Mouse (Mus musculus): Measurements from ENCODE around the gene Arpp21. TPM values are rescaled to one million over a fixed set of nuclear protein-coding genes. Genes with fewer than 3 reads are reported as not detected.

Arpp21 gene
- polyA plus RNA-seq, 1 experiment from 2014 or later = 32.7 TPM

DNA sequence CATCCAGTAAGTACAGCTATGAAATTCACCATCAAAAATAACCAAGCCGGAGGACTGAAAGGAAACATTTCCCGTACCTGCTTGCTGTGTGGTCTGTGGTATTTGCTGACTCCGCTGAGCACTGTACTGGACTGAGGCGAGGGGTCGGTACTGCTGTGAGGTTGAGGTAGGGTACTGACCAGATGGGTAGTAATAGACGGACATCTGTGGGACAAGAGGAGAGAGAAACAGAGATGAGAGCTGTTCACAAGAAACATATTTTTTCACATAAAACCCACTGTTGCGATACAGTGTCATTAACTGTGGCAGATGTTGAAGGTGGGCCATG lies 116.7 kb downstream of the Arpp21 start:
- H3K4me3 ChIP-seq (ENCODE audit: low read depth, low read length) = peak overlapping the region; percentile 30; the same call in 1 of the 2 replicates
- H3K4me2 ChIP-seq (ENCODE audit: low read depth, low read length) = peak overlapping the region; percentile 74
- ATAC-seq (ENCODE audit: low read depth) (0 out of 2 replicates have a peak, but pooled peaks have one; percentile 34), DNase-seq (ENCODE audit: low spot score) (no peak)
- H3K27me3 ChIP-seq (replicated peaks; ENCODE audit: control insufficient read depth, insufficient read depth, low read length) = no peaks in the 10 kb centered on the region
- no peaks in the 10 kb centered on the region for H3K36me3 ChIP-seq (ENCODE audit: control insufficient read depth, insufficient read depth, low read length)
- peaks cover 7% of the 10 kb centered on the region for H3K4me1 ChIP-seq (ENCODE audit: control insufficient read depth, insufficient read depth, low read length)
- H3K27ac ChIP-seq (replicated peaks; ENCODE audit: low read depth, low read length) = no peak overlapping the region
- 0 out of 2 replicates have a peak overlapping the region, but pooled peaks have one; percentile 9 for H3K9ac ChIP-seq (ENCODE audit: low read depth, low read length)
- no peaks in the 10 kb centered on the region for H3K9me3 ChIP-seq (ENCODE audit: control insufficient read depth, low read length)
- 21% methylated on average over 7 of the region's 7 CpGs for WGBS

DNA sequence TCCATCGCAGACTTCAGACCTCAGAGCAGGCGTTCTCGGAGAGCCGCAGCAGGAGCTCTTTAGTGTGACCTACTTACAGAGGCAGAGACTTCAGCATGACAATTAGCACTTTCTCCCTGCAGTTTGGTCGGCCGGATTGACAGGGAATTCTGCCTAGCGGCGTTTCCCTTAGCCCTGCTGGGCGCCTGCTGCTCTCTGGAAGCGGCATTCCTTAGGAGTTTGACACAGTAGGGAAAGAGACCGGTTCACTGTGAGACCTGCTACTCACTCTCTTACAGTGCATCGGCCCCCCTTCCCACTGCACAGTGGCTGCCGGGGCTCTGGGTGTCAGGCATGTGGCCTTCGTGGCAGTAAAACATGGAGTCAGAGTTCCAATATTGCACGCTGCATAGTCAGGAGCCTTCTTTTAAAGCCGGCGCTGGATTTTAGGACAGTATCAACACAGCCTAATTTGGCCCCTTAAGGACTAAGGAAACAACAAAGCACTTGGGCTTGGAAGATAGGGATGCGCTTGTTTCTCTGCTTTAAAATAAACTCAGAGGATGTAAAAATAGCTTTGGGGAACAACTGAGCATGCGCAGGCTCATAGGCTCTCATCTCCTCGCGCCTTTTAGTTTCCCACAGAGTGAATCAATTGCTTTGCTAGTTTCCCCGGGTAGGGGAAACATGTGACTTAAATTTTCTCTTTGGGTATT lies 117.2 kb downstream of the Arpp21 start:
- Histone ChIP-seq H3K4me1 (ENCODE audit: control insufficient read depth, insufficient read depth, low read length) (peaks cover 7% of the 10 kb centered on the region), H3K9ac (ENCODE audit: low read depth, low read length) (peak overlapping the region; percentile 52), H3K4me2 (ENCODE audit: low read depth, low read length) (peak overlapping the region; percentile 74), H3K36me3 (ENCODE audit: control insufficient read depth, insufficient read depth, low read length) (no peaks in the 10 kb centered on the region), H3K4me3 (ENCODE audit: low read depth, low read length) (peak overlapping the region; percentile 30), H3K27me3 (replicated peaks; ENCODE audit: control insufficient read depth, insufficient read depth, low read length) (no peaks in the 10 kb centered on the region), H3K9me3 (ENCODE audit: control insufficient read depth, low read length) (no peaks in the 10 kb centered on the region), H3K27ac (replicated peaks; ENCODE audit: low read depth, low read length) (no peak overlapping the region)
- WGBS = 4% methylated on average over 22 of the region's 22 CpGs
- peak; percentile 80 for ATAC-seq (ENCODE audit: low read depth)
- DNase-seq (ENCODE audit: low spot score) = peak; percentile 69

DNA sequence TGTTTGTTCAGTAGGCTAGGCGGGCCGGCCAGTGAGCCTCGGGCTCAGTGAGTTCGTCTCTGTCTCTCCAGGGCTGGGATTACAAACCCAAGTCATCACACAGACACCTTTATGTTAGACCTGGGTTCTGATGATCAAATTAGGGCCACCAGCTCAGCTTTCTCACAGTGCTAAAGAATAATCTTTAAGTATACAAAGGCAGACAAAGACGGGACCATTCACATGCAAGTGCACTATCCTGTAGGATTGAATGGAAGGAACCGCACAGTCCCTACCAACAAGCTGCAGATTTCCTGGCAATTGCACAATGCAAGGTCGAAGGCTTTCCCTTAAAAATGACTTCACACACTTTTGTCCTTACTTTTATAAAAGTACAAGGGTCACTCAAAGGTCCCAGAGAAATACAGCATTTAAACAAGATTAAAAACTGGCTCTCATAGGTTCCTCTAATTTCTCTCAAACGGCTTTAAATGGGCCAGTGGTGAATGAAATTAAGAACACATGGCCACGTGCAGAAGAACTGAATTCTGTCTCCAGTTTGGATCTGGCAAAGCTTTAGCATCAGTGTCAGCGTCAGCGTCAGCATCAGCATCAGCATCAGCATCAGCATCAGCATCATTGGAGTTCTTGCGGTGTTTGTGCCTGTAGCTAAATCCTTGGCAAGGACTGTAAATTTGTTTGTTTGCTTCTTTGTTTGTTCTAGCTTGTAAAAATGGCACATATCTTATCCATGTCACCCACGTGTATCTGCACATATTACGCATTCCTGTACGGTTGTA lies 117.9 kb downstream of the Arpp21 start:
- 24% methylated on average over 15 of the region's 15 CpGs for WGBS
- no peaks in the 10 kb centered on the region for H3K36me3 ChIP-seq (ENCODE audit: control insufficient read depth, insufficient read depth, low read length)

DNA sequence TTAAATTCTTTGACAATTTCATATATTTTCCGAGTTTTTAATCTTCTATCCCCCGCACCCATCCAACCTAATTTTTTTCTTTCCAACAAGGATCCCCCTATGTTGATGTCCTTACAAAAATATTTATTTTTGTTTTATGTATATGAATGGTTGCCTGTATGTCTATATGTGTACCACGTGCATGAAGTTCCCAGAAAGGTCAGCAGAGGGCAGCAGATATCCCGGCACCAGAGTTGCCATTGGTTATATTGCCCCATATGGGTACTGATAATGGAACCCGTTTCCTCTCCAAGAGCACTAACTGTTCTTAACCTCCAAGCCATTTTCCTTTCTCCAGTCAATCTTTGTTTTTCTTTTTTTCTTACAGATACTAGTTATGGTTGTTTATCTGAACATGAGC lies 124.1 kb downstream of the Arpp21 start:
- H3K4me3 ChIP-seq (ENCODE audit: low read depth, low read length) = no peak overlapping the region
- H3K27ac ChIP-seq (replicated peaks; ENCODE audit: low read depth, low read length) = no peak overlapping the region
- ATAC-seq (ENCODE audit: low read depth) (no peak), DNase-seq (ENCODE audit: low spot score) (no peak)
- H3K36me3 ChIP-seq (ENCODE audit: control insufficient read depth, insufficient read depth, low read length) = no peaks in the 10 kb centered on the region
- no peaks in the 10 kb centered on the region for H3K4me1 ChIP-seq (ENCODE audit: control insufficient read depth, insufficient read depth, low read length)
- WGBS = 91% methylated on average over 5 of the region's 5 CpGs
- no peaks in the 10 kb centered on the region for H3K27me3 ChIP-seq (replicated peaks; ENCODE audit: control insufficient read depth, insufficient read depth, low read length)
- no peaks in the 10 kb centered on the region for H3K9me3 ChIP-seq (ENCODE audit: control insufficient read depth, low read length)
- no peak overlapping the region for H3K4me2 ChIP-seq (ENCODE audit: low read depth, low read length)
- H3K9ac ChIP-seq (ENCODE audit: low read depth, low read length) = no peak overlapping the region

More for the DNA sequence above, 117.9 kb downstream of the Arpp21 start:
- ATAC-seq (ENCODE audit: low read depth) (no peak), DNase-seq (ENCODE audit: low spot score) (no peak)
- Histone ChIP-seq H3K9me3 (ENCODE audit: control insufficient read depth, low read length) (no peaks in the 10 kb centered on the region), H3K4me2 (ENCODE audit: low read depth, low read length) (peak overlapping the region; percentile 74), H3K9ac (ENCODE audit: low read depth, low read length) (peak overlapping the region; percentile 52), H3K27ac (replicated peaks; ENCODE audit: low read depth, low read length) (no peak overlapping the region), H3K4me1 (ENCODE audit: control insufficient read depth, insufficient read depth, low read length) (peaks cover 7% of the 10 kb centered on the region), H3K4me3 (ENCODE audit: low read depth, low read length) (peak overlapping the region; percentile 30), H3K27me3 (replicated peaks; ENCODE audit: control insufficient read depth, insufficient read depth, low read length) (no peaks in the 10 kb centered on the region)

DNA sequence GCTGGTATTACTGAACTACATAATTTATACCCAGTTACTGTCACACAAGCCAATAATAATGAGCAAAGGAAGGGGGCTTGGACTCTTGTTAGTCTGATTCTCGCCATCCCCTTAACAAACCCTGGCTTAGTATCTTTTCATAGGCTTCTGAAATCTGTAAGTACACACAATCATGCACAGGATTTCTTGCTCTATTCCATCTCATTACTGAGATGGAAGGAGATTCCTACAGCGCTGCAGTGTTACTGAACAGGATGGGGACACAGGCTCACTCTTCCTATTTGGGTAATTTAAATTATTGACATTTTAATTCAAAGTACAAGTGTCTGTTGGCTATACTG lies 132.9 kb downstream of the Arpp21 start:
- DNase-seq (ENCODE audit: low spot score) = no peak
- Histone ChIP-seq H3K27me3 (replicated peaks; ENCODE audit: control insufficient read depth, insufficient read depth, low read length) (no peaks in the 10 kb centered on the region), H3K36me3 (ENCODE audit: control insufficient read depth, insufficient read depth, low read length) (no peaks in the 10 kb centered on the region), H3K27ac (replicated peaks; ENCODE audit: low read depth, low read length) (no peak overlapping the region; the same call in 1 of the 2 replicates), H3K9me3 (ENCODE audit: control insufficient read depth, low read length) (no peaks in the 10 kb centered on the region), H3K9ac (ENCODE audit: low read depth, low read length) (no peak overlapping the region), H3K4me3 (ENCODE audit: low read depth, low read length) (no peak overlapping the region), H3K4me2 (ENCODE audit: low read depth, low read length) (no peak overlapping the region), H3K4me1 (ENCODE audit: control insufficient read depth, insufficient read depth, low read length) (0 out of 2 replicates have a peak, but pooled peaks cover 3% of the 10 kb centered on the region)
- 74% methylated on average over 2 of the region's 2 CpGs for WGBS
- ATAC-seq (ENCODE audit: low read depth) = no peak; the same call in 1 of the 2 replicates

DNA sequence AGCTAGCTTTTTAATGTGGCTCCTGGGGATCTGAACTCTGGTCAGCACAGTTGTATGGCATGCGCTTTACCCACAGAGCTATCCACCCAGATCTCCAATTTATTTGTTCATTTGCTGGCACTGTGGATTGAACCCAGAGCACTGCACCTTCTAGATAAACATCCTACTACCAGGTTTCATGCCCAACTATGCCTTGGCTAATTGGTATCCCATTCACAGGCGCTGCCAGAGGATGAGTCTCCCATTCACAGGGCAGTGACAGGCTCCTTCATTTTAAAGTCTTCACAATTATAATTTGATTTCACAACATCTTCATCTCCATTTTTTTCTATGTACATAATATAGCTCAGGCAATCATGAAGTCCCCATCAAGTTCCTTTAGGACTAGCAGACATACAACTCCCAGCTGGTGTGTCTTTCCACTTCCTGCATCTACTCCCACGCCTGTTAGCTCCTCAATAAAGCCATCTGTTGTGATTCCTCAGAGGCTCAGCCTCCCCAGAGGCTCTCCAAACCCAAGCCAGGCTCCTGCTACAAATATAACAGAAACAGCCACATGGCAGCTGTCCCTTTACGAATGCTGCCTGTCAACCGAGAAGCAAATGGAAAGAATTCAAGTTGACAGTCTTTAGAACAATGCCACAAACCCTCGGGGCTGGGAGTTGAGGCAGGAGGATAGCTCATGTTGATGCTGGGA lies 133.4 kb downstream of the Arpp21 start:
- H3K9ac ChIP-seq (ENCODE audit: low read depth, low read length) = no peak overlapping the region
- H3K36me3 ChIP-seq (ENCODE audit: control insufficient read depth, insufficient read depth, low read length) = no peaks in the 10 kb centered on the region
- H3K4me1 ChIP-seq (ENCODE audit: control insufficient read depth, insufficient read depth, low read length) = 0 out of 2 replicates have a peak, but pooled peaks cover 3% of the 10 kb centered on the region
- H3K4me2 ChIP-seq (ENCODE audit: low read depth, low read length) = no peak overlapping the region
- peak; percentile 83 for ATAC-seq (ENCODE audit: low read depth)
- WGBS = 30% methylated on average over 6 of the region's 6 CpGs
- no peak overlapping the region; the same call in 1 of the 2 replicates for H3K27ac ChIP-seq (replicated peaks; ENCODE audit: low read depth, low read length)
- no peak overlapping the region for H3K4me3 ChIP-seq (ENCODE audit: low read depth, low read length)
- peak; percentile 89 for DNase-seq (ENCODE audit: low spot score)
- H3K9me3 ChIP-seq (ENCODE audit: control insufficient read depth, low read length) = no peaks in the 10 kb centered on the region
- no peaks in the 10 kb centered on the region for H3K27me3 ChIP-seq (replicated peaks; ENCODE audit: control insufficient read depth, insufficient read depth, low read length)

DNA sequence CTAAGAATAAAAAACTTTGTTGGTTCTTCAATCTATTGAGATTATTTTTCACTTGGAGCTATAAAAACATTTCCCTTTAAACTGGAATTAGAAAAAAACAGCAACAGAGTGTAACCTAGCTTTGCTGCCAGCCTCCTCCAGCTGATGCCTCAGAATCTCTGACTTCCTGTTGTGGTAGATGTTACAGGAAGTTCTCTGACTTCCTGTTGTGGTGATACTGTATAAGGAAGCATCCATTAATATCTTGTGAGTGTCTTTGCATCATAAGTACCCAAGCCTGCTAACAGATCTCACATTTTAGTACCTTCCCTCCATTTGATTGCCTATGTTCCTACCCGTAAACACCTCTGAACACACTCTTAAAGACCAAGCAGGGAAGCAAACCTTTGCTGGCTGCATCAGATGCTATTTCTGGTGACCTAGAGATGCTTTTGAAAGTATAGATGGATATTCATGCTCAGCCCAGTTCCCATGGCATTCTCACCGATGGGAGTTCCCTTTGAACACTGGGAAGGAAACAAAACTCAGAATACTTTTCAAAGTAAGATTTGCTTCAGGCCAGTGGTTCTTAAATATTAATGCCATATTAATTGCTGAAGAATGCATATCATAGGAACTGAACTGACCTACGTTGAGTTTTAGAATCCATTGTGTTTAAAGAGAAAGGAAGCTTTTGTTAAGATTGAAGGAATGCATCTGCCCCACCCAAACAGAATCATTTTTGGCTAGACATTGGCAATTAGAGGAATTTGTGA lies 134.7 kb downstream of the Arpp21 start:
- DNase-seq (ENCODE audit: low spot score) (no peak), ATAC-seq (ENCODE audit: low read depth) (no peak)
- Histone ChIP-seq H3K27me3 (replicated peaks; ENCODE audit: control insufficient read depth, insufficient read depth, low read length) (no peaks in the 10 kb centered on the region), H3K9me3 (ENCODE audit: control insufficient read depth, low read length) (no peaks in the 10 kb centered on the region), H3K9ac (ENCODE audit: low read depth, low read length) (no peak overlapping the region), H3K4me3 (ENCODE audit: low read depth, low read length) (no peak overlapping the region), H3K27ac (replicated peaks; ENCODE audit: low read depth, low read length) (no peak overlapping the region), H3K4me1 (ENCODE audit: control insufficient read depth, insufficient read depth, low read length) (0 out of 2 replicates have a peak, but pooled peaks cover 3% of the 10 kb centered on the region), H3K36me3 (ENCODE audit: control insufficient read depth, insufficient read depth, low read length) (no peaks in the 10 kb centered on the region), H3K4me2 (ENCODE audit: low read depth, low read length) (no peak overlapping the region)
- 64% methylated on average over 3 of the region's 3 CpGs for WGBS

DNA sequence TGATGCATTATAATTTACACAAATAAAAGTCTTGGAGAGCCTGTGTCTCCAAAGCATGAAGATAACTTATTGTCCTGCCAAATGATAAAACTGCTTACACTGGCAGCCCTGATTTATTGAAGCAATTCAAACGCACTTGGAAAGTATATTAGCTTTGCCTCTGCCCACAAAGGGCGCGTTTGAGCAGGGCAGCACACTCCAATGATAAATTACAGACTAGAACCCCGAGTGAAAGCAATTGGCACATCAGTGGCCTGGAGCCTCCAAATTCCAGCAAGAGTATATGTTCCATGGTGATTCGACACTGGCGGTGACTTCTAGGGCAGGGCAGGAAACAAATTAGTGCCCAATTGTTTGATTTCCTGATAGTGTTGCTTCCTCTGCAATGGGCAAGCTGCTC lies 137.5 kb downstream of the Arpp21 start:
- Histone ChIP-seq H3K9ac (ENCODE audit: low read depth, low read length) (no peak overlapping the region), H3K4me3 (ENCODE audit: low read depth, low read length) (no peak overlapping the region), H3K27ac (replicated peaks; ENCODE audit: low read depth, low read length) (no peak overlapping the region), H3K36me3 (ENCODE audit: control insufficient read depth, insufficient read depth, low read length) (no peaks in the 10 kb centered on the region), H3K4me1 (ENCODE audit: control insufficient read depth, insufficient read depth, low read length) (0 out of 2 replicates have a peak, but pooled peaks cover 3% of the 10 kb centered on the region), H3K27me3 (replicated peaks; ENCODE audit: control insufficient read depth, insufficient read depth, low read length) (no peaks in the 10 kb centered on the region), H3K9me3 (ENCODE audit: control insufficient read depth, low read length) (no peaks in the 10 kb centered on the region), H3K4me2 (ENCODE audit: low read depth, low read length) (no peak overlapping the region)
- ATAC-seq (ENCODE audit: low read depth) (no peak), DNase-seq (ENCODE audit: low spot score) (no peak)
- 76% methylated on average over 6 of the region's 6 CpGs for WGBS

All from embryonic facial prominence, embryonic 14.5 days (tissue).